Mouse (Mus musculus) ES-Bruce4 (cell line): ENCODE results near the gene Dnajb14. TPM values are rescaled to one million over a fixed set of nuclear protein-coding genes. Genes with fewer than 3 reads are reported as not detected.

Experiments
- H3K27ac ChIP-seq: 2 replicates; pipeline ENCODE4 v1.5.1; 2012; ENCODE audit warnings: low read length, inconsistent platforms; ENCODE audit not compliant: insufficient read depth
- H3K27me3 ChIP-seq: 2 replicates; pipeline ENCODE4 v1.6.1; 2012; ENCODE audit warnings: mild to moderate bottlenecking, low read length, inconsistent platforms; ENCODE audit not compliant: control insufficient read depth, poor library complexity, insufficient read depth, severe bottlenecking
- H3K36me3 ChIP-seq: 2 replicates; pipeline ENCODE4 v1.6.1; 2012; ENCODE audit warnings: inconsistent platforms, mild to moderate bottlenecking, low read length, moderate library complexity; ENCODE audit not compliant: control insufficient read depth, poor library complexity, insufficient read depth, severe bottlenecking
- H3K4me1 ChIP-seq: one replicate; pipeline ENCODE4 v1.8.1; 2011; ENCODE audit warnings: low read length; ENCODE audit not compliant: control insufficient read depth, insufficient read depth
- H3K4me3 ChIP-seq: 2 replicates; pipeline ENCODE4 v1.5.1; 2011; ENCODE audit warnings: low read depth, mild to moderate bottlenecking, low read length
- H3K9ac ChIP-seq: 2 replicates; pipeline ENCODE4 v1.6.1; 2012; ENCODE audit warnings: low read depth, mild to moderate bottlenecking, inconsistent platforms; ENCODE audit not compliant: poor library complexity, severe bottlenecking
- H3K9me3 ChIP-seq: replicated peaks from 2 replicates; pipeline ENCODE4 v1.6.1; 2012; ENCODE audit warnings: mild to moderate bottlenecking, low read length, inconsistent platforms; ENCODE audit not compliant: control insufficient read depth, poor library complexity, insufficient read depth, severe bottlenecking
- CTCF ChIP-seq: IDR thresholded peaks from one replicate; pipeline ENCODE4 v1.8.1; 2011; ENCODE audit warnings: low read depth, low read length
- EP300 ChIP-seq: IDR thresholded peaks from 2 replicates; pipeline ENCODE4 v1.6.1; 2011; ENCODE audit warnings: low read depth, low read length; ENCODE audit not compliant: insufficient read depth
- POLR2A ChIP-seq: IDR thresholded peaks from one replicate; pipeline ENCODE4 v1.8.1; 2011; ENCODE audit warnings: low read length; ENCODE audit not compliant: insufficient read depth
- polyA plus RNA-seq: library from polyadenylated mRNA; stranded (reverse); fragments of >200 nt; gene quantifications from 2 replicates; pipeline ENCODE4 v1.2.4, GENCODE M21; 2011; ENCODE audit warnings: low read depth; ENCODE audit not compliant: missing spikeins, insufficient read depth, insufficient read length

Dnajb14 gene
- polyA plus RNA-seq, 1 experiment: 9.3 TPM

DNA sequence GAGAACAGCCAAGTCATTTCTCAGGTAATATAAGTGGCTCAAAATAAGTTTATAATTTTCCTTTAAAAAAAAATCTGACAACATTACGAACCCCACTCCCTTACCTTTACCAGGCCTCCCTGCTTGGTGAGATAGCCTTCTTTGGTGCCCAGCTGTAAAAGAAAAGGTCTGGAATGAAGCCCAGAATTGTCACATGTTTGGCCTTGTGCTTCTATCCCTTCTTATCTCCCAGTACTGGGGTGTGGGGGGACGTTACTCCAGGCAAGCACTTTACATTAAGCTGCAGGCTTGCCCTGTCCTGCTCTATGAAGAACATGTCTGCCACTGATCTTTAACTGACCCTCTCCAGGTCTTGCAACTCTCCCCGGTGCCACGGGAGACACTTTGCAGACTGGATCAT lies 73.3 kb downstream of the Dnajb14 start:
- Histone ChIP-seq H3K27me3 (no peaks in the 10 kb centered on the region), H3K9me3 (no peaks in the 10 kb centered on the region), H3K9ac (no peak overlapping the region), H3K36me3 (no peaks in the 10 kb centered on the region), H3K4me1 (peaks cover 2% of the 10 kb centered on the region), H3K27ac (no peak overlapping the region), H3K4me3 (no peak overlapping the region)
- TF ChIP-seq EP300 (no peak), POLR2A (no peak), CTCF (no peak)

DNA sequence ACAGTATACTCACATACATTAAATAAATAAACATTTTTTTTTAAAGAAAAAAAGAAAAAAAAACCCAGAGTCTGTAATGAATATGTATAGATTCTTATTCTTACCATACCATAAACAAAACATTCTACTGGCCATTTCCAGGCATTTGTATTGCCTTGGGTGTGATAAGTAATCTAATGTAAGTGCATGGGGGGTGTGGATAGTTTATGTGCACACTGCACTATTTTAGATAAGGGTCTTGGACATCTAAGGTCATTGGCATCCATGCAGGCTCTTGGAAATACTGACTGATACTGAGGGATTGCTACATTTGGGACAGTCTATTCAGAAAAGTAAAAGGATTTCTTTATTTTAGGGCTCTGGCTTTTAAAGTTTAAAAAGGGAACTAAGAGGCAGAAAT lies 74.1 kb downstream of the Dnajb14 start:
- TF ChIP-seq CTCF: no peak
- H3K9ac ChIP-seq: no peak overlapping the region
- no peaks in the 10 kb centered on the region for H3K36me3 ChIP-seq
- H3K4me1 ChIP-seq: peaks cover 2% of the 10 kb centered on the region
- no peaks in the 10 kb centered on the region for H3K27me3 ChIP-seq
- H3K4me3 ChIP-seq: no peak overlapping the region
- no peaks in the 10 kb centered on the region for H3K9me3 ChIP-seq
- no peak overlapping the region for H3K27ac ChIP-seq

DNA sequence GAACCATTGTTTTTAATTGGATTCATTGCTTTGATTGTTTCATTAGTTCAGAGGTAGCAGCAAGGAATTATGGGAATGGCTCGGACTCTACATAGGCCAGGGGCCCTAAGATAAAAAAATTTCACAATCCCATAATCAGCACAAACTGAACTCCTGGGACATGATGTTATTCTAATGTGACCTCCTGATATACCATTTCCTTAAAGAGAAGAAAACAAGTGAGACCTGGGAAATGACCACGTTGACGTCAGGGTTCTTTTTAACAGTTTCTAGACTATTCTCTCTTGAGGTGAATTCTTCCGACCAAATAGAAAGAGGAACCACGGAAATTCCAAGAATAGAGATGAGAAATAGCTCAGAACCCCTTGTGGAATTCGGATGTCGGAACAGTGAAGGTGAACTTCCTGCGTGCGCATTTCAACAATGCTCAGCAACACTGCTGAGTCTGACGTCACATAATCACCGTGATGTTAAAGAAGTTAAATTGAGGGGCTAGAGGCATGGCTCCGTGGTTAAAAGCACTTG lies 74.7 kb downstream of the Dnajb14 start:
- Histone ChIP-seq H3K27ac (no peak overlapping the region), H3K9me3 (no peaks in the 10 kb centered on the region), H3K36me3 (no peaks in the 10 kb centered on the region), H3K9ac (no peak overlapping the region), H3K4me3 (no peak overlapping the region), H3K4me1 (peaks cover 2% of the 10 kb centered on the region), H3K27me3 (no peaks in the 10 kb centered on the region)
- TF ChIP-seq POLR2A (no peak), CTCF (no peak), EP300 (no peak)

DNA sequence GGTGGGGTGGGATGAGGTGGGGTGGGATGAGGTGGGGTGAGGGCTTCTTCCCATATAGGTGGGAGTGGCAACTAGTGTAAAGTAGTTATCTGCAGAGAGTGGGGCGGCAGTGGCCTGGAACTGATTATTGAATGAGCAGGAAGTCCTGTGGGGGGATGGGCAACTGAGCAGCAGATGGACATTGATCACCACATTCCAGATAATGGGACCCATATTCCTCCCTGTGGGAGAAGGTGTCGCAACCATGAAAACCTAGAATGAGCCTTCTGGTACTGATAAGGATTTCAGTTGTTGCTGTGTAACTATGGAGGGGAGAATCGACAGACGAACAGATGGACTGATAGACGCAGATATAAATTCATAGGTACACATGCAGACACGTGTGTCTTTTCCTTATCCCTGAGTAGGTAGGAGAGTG lies 76.3 kb downstream of the Dnajb14 start:
- H3K4me1 ChIP-seq: peaks cover 2% of the 10 kb centered on the region
- H3K27me3 ChIP-seq: no peaks in the 10 kb centered on the region
- no peaks in the 10 kb centered on the region for H3K36me3 ChIP-seq
- H3K27ac ChIP-seq: no peak overlapping the region
- H3K4me3 ChIP-seq: no peak overlapping the region
- TF ChIP-seq EP300 (no peak), CTCF (no peak)
- H3K9me3 ChIP-seq: no peaks in the 10 kb centered on the region
- no peak overlapping the region for H3K9ac ChIP-seq

DNA sequence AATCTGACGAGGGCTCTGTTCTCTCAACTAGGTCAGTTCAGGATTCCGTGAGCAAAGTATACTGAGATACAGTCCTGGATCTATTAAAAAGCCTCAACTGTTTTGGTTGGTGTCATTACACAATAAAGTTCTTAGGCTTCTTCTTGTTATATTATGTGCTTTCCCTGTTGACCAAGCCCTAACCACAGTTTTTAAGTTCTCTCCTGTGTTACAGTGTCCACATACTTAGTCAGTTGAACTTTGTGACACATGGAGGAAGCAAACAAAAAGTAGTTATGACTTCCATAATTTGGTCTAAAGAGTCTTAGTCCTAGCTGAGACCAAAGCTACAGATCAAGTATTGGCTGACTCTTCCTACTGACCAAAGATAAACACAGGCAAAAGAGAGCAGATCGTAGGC lies 79.4 kb downstream of the Dnajb14 start:
- H3K9me3 ChIP-seq: no peaks in the 10 kb centered on the region
- H3K9ac ChIP-seq: no peak overlapping the region
- H3K27ac ChIP-seq: no peak overlapping the region
- no peak for TF ChIP-seq EP300
- no peak for TF ChIP-seq CTCF
- TF ChIP-seq POLR2A: no peak
- no peaks in the 10 kb centered on the region for H3K27me3 ChIP-seq
- no peaks in the 10 kb centered on the region; the same call in 1 of the 2 replicates for H3K36me3 ChIP-seq
- H3K4me1 ChIP-seq: peaks cover 7% of the 10 kb centered on the region
- no peak overlapping the region for H3K4me3 ChIP-seq

DNA sequence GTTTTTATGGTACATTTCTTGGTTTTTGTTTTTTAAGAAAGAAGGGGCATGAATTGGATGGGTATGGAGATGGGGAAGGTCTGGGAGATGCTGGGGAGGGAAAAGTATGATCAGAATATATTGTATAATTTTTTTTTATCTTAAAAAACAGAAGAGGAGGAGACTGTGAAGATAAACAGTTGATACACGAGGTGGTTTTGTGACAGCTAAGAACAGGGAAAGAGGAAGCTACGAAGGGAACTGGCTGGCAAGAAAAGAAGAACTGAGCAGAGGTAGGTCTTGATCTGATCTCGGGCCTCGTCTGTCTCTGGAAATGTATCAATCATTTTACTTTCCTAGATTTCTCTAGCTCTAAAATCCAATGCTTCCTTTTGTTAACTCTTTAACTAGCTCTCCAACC lies 80.0 kb downstream of the Dnajb14 start:
- no peak overlapping the region for H3K4me3 ChIP-seq
- peaks cover 9% of the 10 kb centered on the region for H3K4me1 ChIP-seq
- H3K36me3 ChIP-seq: no peaks in the 10 kb centered on the region; the same call in 1 of the 2 replicates
- H3K9ac ChIP-seq: no peak overlapping the region
- no peaks in the 10 kb centered on the region for H3K9me3 ChIP-seq
- TF ChIP-seq CTCF (no peak), POLR2A (no peak), EP300 (no peak)
- H3K27me3 ChIP-seq: no peaks in the 10 kb centered on the region
- no peak overlapping the region for H3K27ac ChIP-seq
